Mouse (Mus musculus) right cerebral cortex, postnatal 4 days (tissue): ENCODE data around the gene Bicra.

Source experiments
- DNase-seq: peaks from one replicate; pipeline ENCODE4 v3.0.0-alpha.2; 2022

The Bicra gene

DNA sequence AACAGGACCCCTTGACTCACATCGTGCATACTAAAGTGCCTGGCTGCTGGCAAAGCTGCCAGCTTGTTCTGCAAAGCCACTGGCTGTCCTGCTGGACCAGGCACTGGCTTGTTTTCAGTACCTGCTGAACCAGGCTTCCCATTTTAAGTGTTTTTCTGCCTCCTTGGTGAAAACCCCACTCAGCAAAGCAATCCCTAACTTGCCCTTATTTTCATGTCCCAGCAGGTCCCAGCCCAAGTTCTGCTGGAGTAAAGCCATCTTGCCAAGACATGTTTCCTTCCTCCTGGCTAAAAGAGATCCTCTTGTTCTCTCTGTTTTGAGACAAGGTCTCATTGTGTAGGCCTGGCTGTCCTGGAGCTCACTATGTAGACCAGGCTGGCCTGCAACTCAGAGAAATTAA, 103.4 kb downstream of the Bicra start:
- DNase-seq, result no peak

DNA sequence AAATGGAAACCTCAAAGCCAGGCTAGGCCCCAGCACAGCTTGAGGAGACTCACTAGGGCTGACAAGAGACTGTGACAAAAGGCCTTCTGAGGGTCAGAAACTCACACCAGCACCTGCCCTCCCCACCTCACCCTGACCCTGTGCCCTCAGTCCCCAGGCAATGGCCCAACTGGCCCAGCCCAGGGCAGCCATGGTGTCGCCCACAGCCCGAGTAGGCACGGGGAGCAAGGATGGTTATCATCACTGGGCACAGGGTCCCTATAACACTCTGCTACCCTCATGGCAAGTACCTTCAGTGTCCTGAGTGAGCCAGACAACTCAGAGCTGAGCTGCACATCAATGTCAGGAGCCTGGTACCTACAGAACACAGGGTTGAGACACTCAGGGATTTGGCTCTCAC, 109.1 kb downstream of the Bicra start:
- DNase-seq, result no peak

DNA sequence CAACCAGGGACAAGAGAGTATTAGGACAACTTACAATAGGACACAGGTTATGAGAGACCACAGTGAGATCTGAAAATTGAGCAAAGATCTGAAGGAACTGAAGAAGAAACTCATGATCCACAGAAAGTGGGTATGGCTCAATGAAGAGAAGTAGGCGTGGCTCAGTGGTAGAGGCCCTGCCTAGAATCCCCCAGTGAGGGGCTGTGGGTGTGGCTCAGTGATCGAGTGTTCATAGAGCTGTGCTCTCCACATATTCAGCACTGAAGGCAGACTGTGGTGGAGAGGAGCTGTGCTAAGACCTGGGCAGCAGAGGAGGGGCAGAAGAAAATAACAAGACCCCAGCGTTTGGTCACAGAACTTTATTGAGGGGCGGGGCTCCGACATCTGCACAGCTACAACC, 110.2 kb downstream of the Bicra start:
- no peak for DNase-seq

DNA sequence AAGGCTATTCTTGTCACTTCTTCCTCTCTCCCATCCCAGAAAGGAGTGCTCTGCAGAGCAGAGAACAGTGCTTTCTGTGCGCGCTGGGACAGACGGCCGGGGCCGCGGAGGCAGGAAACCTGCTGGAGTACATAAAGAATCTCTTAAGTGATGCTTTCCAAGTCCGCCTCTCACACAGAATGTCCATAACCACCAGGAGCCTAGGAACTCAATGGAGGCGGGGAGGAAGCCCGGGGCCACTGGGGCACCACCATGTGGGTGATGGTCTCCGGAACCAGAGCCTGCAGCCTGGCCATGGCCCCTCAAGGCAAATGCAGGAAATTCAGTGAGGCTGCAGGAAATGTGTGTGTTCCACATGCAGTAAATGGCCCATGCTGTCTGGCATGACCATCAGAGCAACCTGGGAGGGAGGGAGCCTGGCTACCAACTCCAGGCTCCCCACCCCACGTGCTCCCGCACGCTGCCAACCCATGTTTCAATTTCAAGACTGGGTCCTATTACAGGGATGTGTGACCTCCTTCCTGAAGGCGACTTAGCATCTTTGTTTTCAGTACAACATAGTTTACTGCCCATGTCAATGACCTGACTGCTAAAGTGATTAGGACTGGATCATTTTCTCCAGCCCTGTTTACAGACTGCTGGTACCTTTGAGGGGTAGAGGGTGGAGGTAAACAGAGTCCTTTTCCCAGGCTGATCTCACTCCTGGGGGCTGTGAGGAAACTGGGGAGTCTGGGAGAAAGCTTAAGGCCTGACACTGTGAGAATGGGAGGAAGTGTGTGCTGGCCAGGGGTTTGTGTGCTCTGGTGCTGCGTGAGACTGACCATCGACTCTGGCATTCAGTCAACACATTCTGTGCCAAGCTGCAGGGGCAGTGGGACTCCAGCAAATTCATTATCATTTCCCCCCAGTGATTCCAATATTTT, 114.0 kb downstream of the Bicra start:
- DNase-seq, result no peak

DNA sequence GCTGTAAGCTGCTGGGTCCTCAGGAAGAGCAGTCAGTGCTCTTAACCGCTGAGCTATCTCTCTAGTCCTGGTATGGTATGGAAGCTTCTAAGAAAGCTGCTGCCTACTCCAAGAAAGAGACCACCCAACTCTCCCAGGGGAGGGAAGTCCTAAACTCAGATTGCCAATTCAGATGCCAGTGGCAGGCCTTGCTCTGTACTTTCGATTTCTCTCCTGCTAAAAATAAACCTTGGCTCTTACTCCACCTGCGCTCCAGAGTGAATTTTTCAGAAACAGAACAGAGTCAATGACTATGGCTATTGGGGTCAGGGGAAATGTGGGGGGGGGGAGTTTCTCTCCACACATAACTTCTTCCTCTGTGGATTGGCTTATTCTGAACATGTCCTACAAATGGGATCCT, 116.1 kb downstream of the Bicra start:
- DNase-seq, result no peak

DNA sequence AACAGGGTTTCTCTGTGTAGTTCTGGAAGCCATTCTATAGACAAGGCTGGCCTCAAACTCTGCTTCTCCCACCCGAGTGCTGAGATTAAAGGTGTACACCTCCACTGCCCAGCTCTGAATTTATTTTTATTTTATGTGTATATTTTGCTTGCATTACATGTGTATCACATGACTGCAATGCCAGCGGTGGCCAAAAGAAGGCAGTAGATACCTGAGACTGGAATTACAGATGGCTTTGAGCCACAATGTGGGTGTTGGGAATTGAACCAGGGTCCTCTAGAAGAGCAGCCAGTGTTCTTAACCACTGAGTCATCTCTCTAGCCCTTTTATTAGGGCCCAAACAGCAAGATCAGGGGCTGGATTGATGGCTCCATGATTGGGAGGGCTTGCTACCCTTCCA, 117.2 kb downstream of the Bicra start:
- no peak for DNase-seq

DNA sequence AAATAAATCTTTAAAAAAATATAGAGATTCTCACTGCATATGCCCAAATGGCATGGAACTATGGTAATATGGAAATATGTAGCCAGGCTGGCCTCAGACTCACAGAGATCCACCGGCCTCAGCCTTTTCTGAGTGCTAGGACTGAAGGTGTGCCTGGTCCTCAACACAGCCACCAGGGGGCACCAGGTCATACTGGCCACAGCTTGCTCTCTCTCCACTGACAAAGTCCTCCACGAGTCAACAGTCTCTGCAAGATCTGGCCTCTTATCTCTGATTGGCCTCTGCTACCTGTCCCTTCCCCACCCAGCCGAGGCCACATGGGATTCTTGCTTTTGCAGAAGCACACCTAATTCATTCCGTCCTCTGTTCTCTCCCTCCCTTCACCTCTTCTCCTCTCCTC, 117.8 kb downstream of the Bicra start:
- DNase-seq, result no peak

DNA sequence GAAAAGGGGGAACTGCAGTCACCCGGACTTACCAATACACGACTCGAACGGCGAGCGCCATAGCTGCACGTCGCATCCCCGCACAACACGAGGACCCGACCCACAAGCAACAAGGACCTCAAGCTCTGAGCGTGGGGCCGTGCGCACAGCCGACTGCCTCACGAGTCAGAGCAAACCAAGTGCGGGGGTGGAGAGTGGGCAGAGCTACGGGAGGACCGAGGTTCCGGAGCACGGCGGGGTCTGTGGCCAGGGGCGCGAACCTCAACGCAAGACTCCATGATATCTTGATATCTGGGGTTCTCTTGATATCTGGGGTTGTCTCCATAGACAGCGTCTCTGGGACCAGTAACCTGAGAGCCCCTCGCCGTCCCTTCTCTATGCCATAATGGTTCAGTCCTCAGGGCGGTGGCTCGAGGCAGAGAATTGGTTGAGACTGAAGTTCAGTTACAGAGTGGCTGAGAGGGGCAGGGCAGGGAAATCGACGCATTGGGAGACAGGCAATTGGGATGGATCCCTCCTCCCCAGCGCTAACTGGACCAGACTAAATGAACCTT, 125.4 kb downstream of the Bicra start, which contains the start of gene Selenow:
Gene Selenow, minus strand, starts transcription at position 183 of the 554 bp plus-strand sequence.
- DNase-seq, result peak; percentile 92

DNA sequence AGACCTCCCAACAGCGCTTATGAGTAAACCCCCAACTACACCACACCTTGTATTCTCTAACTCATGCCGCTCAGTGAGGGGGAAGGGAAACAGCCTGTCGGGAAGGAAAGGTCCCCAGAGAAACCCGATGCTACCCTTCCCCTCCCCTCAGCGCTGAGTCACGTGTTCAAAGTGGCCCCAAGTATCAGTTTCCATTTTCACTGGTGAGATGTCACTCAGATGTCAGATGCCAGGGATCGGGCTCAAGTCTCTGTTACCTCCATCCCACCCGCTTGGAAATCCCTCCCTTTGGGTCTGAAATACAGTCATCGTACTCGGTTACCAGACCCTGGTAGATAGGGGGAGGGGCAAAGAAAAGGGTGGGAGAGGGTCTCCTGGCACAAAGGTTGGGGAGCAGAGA, 125.9 kb downstream of the Bicra start:
- no peak for DNase-seq
